Mouse (Mus musculus): ENCODE measurements around the gene Fzd10. TPM values are rescaled to one million over a fixed set of nuclear protein-coding genes. Genes with fewer than 3 reads are reported as not detected.
A peak's percentile ranks its signal among the peaks of the same experiment; 100 is the strongest.

The Fzd10 gene
- 4.9 and 6.4 TPM in 2 replicates for polyA plus RNA-seq (2015; fragmentation: Nextera tagmentation; extraction: Ambion mirVana)

DNA sequence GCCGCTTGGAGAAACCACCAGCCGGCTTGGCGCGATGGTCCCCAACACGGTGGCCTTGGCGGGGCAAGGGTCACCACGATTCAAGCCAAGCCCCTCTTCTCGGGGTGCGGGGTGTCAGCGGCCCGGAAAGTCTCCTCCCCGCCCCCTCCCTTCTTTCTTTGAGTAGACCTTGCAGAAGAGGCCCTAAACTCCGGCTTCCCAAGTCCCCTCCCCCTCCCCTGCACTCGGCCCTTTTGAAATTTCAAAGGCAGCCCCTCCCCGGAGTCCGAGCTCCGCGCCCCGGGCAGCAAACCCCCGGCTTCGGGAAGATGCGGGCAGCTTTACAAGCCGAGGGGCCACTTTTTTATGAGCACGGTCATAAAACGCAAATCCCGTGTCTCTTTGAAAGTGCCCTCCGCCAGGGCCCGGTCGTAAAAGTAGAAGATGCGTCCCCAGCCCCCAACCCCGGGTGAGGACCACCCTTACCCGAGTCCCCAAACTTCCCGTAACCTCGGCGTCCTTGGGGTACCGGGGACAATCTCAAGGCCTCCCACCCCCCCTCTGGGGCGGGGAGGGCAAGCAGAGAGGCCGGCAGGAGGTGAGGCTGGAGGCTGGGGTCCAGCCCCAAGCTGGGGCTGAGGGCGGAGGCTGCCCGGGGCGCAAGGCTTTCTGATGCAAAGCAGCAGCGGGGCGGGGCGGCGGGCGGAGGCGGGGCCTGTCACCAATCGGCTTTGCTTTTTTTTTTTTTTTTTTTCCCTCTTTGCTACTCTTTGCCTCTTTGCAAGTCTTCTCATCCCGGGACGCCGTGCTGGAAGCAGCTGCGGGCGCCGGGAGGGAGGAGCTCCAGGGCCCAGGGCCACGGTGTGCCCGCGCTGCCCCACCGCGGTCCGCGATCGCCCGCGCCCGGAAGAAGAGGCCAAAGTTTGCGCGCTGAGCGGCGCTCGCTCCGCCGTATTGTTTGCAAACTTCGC is at the start of gene Fzd10:
Gene Fzd10, plus strand, starts transcription at position 773 of the 950 bp plus-strand sequence.
- under 1% methylated on average over 61 of the region's 73 CpGs for WGBS
- peaks cover 16% of the 10 kb centered on the region; the same call in 1 of the 2 replicates for H3K27me3 ChIP-seq
- peak within 1 kb of the TSS; percentile 94 for H3K4me2 ChIP-seq
- H3K4me3 ChIP-seq, result peak within 1 kb of the TSS; percentile 78
- H3K4me1 ChIP-seq (replicated peaks), result peaks cover 84% of the 10 kb centered on the region
- peak; percentile 58 for ATAC-seq (ENCODE audit: low read depth)
- no peaks in the 10 kb centered on the region for H3K36me3 ChIP-seq
- no peaks in the 10 kb centered on the region for H3K9me3 ChIP-seq
- H3K9ac ChIP-seq, result peak within 1 kb of the TSS; percentile 78
- peak within 1 kb of the TSS; percentile 89 for H3K27ac ChIP-seq (replicated peaks)

DNA sequence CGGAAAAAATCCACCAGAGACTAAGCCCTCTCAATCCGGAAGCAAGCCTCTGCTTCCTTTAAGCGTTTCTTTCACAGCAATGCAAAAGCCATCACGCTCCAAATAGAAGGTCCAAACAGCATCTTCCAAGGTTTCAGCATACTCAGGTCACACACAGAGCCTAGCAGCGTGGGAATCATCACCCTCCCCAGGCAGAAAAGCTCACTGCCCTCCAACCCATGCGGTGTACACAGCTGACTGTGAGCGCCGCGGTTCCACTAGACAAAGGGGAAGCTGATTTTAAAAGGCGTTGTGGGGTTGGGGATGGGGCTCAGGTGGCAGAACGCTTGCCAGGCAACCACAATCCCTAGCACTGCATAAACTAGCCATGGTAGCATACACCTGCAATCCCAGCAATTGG is 49.2 kb upstream of the Fzd10 start:
- Histone ChIP-seq H3K27ac (replicated peaks) (peak overlapping the region; percentile 80), H3K9ac (peak overlapping the region; percentile 66), H3K4me2 (peak overlapping the region; percentile 54), H3K9me3 (no peaks in the 10 kb centered on the region), H3K27me3 (peaks cover 13% of the 10 kb centered on the region), H3K4me3 (peak overlapping the region; percentile 24), H3K4me1 (replicated peaks) (peaks cover 19% of the 10 kb centered on the region), H3K36me3 (no peaks in the 10 kb centered on the region)
- peak; percentile 75 for ATAC-seq (ENCODE audit: low read depth)
- WGBS, result 4% methylated on average over 11 of the region's 11 CpGs

DNA sequence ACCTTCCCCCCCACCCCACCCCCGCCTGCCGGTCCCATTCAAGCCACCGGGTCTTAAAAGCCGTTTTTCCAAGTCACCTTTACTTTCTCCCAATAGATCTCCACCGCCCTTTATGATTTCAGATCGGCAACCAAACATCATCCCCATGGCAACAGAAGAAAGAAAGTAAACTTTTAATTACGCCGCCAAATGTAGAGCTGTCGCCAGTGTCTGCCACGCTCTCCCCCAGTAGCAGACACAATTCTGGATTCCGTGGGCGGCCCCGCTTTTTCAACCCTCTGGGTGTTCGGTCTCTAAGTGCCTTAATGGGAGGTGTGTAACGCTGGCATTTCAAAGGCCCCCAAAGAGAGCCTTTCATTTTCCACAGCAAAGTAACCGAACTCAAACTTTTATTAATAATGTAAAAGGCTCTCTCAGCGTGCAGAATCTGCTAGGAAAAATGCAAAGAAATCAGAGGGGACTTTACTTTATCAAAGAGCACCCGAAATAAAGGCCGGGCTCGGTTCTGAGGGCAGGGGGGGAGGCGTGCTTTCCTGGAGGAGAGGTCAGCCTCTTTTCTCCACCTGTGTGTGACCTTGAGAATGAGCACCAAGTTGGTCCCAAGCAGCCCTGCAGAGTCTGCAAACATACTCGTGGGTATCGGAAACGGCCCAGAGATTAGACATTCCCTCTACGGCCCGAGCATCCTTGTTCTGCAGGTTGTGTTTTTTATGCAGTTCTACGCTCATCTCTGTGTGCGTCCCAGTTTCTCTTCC is 48.3 kb upstream of the Fzd10 start:
- Histone ChIP-seq H3K4me1 (replicated peaks) (peaks cover 19% of the 10 kb centered on the region), H3K27me3 (peaks cover 13% of the 10 kb centered on the region), H3K36me3 (no peaks in the 10 kb centered on the region), H3K9ac (peak overlapping the region; percentile 36; the same call in 1 of the 2 replicates), H3K9me3 (no peaks in the 10 kb centered on the region), H3K4me2 (peak overlapping the region; percentile 54), H3K4me3 (peak overlapping the region; percentile 24), H3K27ac (replicated peaks) (no peak overlapping the region)
- ATAC-seq (ENCODE audit: low read depth), result no peak
- WGBS, result 5% methylated on average over 28 of the region's 28 CpGs

DNA sequence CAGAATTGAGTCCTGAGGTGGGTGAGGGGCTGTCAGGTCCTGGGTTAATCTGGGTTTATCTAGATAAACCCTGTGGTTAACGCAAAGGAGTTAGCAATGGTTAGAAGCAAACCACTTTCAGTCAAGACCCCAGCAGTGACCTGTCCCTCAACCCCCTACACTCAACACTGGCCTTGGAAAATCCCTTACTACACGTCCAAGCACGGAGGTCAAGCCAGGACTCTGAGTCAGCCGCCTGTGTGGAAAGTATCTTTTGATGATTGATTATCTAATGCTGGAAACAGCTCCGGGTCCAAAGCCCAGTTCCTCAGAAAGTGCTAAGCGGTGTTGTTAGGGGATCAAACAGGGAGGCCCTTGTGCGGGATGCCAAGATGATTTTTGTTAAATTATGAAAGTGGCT is 42.5 kb upstream of the Fzd10 start:
- 60% methylated on average over 7 of the region's 7 CpGs for WGBS
- Histone ChIP-seq H3K27me3 (0 out of 2 replicates have a peak, but pooled peaks cover 3% of the 10 kb centered on the region), H3K9me3 (peaks cover 11% of the 10 kb centered on the region; the same call in 1 of the 2 replicates), H3K4me3 (no peak overlapping the region), H3K9ac (no peak overlapping the region), H3K27ac (replicated peaks) (no peak overlapping the region), H3K4me2 (no peak overlapping the region), H3K36me3 (no peaks in the 10 kb centered on the region), H3K4me1 (replicated peaks) (no peaks in the 10 kb centered on the region)
- no peak for ATAC-seq (ENCODE audit: low read depth)

DNA sequence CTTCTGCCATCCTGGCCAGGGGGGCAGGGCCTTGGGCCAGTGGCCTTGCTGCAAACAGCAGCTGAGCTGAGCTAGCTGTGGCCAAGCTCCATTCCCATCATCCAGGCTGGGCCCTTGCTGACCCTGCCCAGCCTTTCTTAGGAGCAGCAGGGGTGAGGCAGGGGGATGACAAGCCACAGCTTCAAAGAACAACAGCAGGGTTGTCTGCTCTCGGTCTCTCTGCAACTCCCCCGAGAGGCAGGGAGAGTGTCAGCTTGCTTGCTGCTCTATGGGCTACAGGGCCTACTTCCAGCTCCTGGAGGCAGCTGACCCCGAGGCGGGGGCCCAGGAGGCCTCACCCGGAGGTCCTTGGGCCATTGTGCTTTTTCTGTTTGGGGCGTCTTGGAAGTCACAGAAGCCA is 33.3 kb upstream of the Fzd10 start:
- Histone ChIP-seq H3K9me3 (no peaks in the 10 kb centered on the region), H3K27ac (replicated peaks) (no peak overlapping the region), H3K4me2 (no peak overlapping the region), H3K4me3 (no peak overlapping the region), H3K9ac (no peak overlapping the region), H3K4me1 (replicated peaks) (peaks cover 14% of the 10 kb centered on the region; the same call in 1 of the 2 replicates), H3K36me3 (no peaks in the 10 kb centered on the region), H3K27me3 (no peaks in the 10 kb centered on the region)
- no peak for ATAC-seq (ENCODE audit: low read depth)
- WGBS, result 9% methylated on average over 6 of the region's 6 CpGs

DNA sequence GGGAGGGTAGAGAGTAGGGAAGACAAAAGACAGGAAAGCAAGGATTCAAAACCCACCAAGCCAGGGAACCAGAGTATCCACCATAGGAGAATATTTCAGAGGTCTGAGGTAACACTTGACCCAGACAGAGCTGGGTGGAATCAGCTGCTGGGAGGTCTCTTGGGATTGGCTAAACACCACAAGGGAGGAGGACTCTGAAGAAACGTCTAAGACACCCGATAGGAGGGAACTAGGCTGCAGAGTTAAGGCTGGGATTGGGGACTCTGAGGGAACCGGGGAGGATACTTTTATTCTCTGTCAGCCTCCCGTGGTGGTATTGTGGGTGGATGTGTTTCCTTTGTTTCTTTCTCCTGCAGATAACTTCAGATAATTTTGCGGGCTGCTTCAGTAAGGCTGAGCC is 31.7 kb upstream of the Fzd10 start:
- WGBS, result 17% methylated on average over 5 of the region's 5 CpGs
- Histone ChIP-seq H3K4me3 (no peak overlapping the region), H3K27me3 (no peaks in the 10 kb centered on the region)

DNA sequence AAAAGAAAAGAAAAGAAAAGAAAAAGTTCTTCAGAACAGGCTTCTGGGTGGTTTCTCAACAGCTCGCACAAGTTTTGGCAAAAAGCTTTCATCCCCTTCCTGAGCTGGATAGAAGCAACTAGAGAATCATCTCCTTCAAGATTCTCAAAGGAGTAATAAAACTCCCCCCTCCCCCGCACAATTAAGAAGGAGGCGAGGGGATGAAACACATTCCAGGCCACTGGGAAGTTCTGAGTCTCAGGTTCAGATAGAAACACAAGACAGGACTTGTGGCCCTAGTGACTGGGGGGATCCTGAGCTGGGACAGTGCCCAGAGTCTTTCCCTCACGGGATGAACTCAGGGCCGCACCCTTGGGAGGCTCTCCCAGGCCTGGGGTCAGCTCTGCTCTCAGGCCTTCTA is 30.6 kb upstream of the Fzd10 start:
- Histone ChIP-seq H3K27ac (replicated peaks) (no peak overlapping the region), H3K4me2 (no peak overlapping the region), H3K36me3 (no peaks in the 10 kb centered on the region), H3K9me3 (peaks cover under 1% of the 10 kb centered on the region; the same call in 1 of the 2 replicates), H3K4me1 (replicated peaks) (peaks cover 14% of the 10 kb centered on the region; the same call in 1 of the 2 replicates), H3K4me3 (no peak overlapping the region), H3K9ac (no peak overlapping the region), H3K27me3 (no peaks in the 10 kb centered on the region)
- no peak for ATAC-seq (ENCODE audit: low read depth)
- WGBS, result 25% methylated on average over 5 of the region's 5 CpGs

More for the DNA sequence above, 31.7 kb upstream of the Fzd10 start:
- Histone ChIP-seq H3K4me1 (replicated peaks) (peaks cover 14% of the 10 kb centered on the region; the same call in 1 of the 2 replicates), H3K36me3 (no peaks in the 10 kb centered on the region), H3K4me2 (no peak overlapping the region), H3K9me3 (no peaks in the 10 kb centered on the region), H3K27ac (replicated peaks) (no peak overlapping the region), H3K9ac (no peak overlapping the region)
- ATAC-seq (ENCODE audit: low read depth), result no peak

DNA sequence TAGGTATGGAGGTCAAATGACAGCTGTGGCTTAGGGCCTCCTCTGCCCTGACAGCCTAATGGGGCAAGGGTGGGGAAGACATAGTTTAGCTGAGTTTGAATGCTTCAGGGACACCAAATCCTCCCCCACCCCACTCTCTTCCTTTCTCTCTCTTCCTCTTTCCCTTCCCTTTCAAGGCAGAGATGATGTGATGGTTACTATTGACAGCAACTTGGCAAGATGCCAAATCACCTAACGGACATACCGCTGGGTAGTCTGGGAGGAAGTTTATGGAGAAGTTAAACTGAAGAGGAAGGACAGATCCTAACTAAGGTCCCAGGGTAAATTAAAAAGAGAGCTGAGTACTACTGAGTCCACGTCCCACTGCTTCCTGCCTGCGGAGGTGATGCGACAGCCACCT is 29.8 kb upstream of the Fzd10 start:
- no peak overlapping the region for H3K9ac ChIP-seq
- H3K4me2 ChIP-seq, result no peak overlapping the region
- ATAC-seq (ENCODE audit: low read depth), result no peak
- H3K9me3 ChIP-seq, result peaks cover 3% of the 10 kb centered on the region; the same call in 1 of the 2 replicates
- WGBS, result 67% methylated on average over 5 of the region's 5 CpGs
- H3K27ac ChIP-seq (replicated peaks), result no peak overlapping the region
- H3K4me1 ChIP-seq (replicated peaks), result peaks cover 14% of the 10 kb centered on the region; the same call in 1 of the 2 replicates
- no peaks in the 10 kb centered on the region for H3K36me3 ChIP-seq
- H3K4me3 ChIP-seq, result no peak overlapping the region
- no peaks in the 10 kb centered on the region for H3K27me3 ChIP-seq

DNA sequence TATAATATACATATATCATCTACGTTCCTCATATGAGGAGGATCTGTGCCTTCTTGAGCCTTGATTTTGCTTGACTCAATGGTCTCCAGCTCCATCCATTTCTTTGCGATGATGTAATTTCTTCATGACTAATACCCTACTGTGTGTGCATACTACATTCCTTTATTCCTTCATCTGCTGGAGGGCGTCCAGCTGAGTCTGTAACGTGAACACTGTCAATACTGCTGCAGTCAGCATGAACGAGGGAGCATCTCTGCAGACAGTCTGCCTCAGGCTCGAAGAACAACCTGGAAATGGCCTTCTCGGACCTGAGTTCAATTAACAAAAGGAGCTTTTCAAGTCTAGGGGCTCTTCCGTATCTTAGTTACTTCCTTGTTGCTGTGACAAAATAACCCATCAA is 28.9 kb upstream of the Fzd10 start:
- Histone ChIP-seq H3K4me2 (no peak overlapping the region), H3K9me3 (peaks cover 3% of the 10 kb centered on the region; the same call in 1 of the 2 replicates), H3K4me3 (no peak overlapping the region), H3K9ac (no peak overlapping the region), H3K4me1 (replicated peaks) (peaks cover 14% of the 10 kb centered on the region; the same call in 1 of the 2 replicates), H3K36me3 (no peaks in the 10 kb centered on the region), H3K27me3 (no peaks in the 10 kb centered on the region), H3K27ac (replicated peaks) (no peak overlapping the region)
- 64% methylated on average over 8 of the region's 8 CpGs for WGBS
- ATAC-seq (ENCODE audit: low read depth), result no peak

DNA sequence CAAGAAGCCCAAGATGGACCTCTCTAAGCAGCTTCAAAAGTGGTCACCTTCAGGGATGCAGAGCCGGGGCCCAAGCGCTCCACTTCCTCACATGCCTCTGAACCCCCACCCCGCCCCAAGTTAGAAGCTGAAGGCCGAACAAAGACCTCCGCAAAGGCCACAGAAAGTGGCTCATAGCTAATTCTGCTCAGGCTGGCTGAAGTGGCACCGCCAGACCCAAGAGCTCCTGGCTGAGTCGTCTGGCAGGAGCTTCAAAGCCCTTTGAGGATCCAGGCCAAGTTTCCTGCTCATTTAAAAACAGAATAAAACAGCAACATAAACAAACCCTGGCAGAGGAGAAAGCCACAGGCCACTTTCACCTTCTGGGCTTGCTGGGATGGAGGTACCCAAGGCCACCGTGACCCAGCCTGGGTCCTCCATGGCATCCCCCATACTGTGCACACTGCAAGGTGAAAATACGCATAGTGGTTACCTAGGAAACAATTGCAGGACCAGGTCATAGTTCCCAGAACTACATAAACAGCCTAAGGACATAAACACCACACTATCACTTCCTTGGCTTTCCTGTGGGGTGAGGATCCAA is 24.6 kb upstream of the Fzd10 start:
- Histone ChIP-seq H3K27me3 (no peaks in the 10 kb centered on the region), H3K27ac (replicated peaks) (no peak overlapping the region), H3K9ac (no peak overlapping the region), H3K4me1 (replicated peaks) (peaks cover 8% of the 10 kb centered on the region), H3K36me3 (no peaks in the 10 kb centered on the region), H3K4me3 (no peak overlapping the region), H3K9me3 (peaks cover 3% of the 10 kb centered on the region; the same call in 1 of the 2 replicates), H3K4me2 (no peak overlapping the region)
- no peak for ATAC-seq (ENCODE audit: low read depth)
- 73% methylated on average over 9 of the region's 9 CpGs for WGBS

DNA sequence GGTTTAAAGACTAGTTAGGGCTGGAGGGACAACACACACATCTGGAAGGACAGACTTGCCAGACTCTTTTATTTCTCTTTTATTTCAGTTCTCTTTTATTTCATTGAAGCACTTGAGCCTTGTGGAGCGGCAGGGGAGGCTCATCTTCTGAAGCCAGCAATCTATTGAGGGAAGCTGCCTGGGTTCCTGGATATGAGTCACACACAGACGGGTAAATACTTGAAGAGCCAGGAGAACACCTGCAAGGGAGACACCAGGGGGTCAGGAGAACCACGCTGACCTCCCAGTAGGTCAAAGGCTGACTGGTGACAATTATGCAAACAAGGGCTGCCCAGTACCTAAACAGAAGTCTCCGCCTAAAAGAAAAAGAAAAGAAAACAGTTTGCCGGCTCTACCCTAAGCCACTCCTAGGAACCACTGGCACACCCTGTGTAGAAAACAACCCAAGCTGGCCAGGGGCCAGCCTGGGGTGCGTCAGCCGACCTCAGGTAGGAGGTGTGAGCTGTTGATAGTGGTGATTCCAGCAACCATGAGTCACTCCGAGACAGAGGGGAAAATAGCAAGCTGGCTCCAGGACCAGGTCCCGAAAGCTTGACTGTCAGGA is 21.5 kb upstream of the Fzd10 start:
- H3K27me3 ChIP-seq, result no peaks in the 10 kb centered on the region
- ATAC-seq (ENCODE audit: low read depth), result no peak
- WGBS, result 32% methylated on average over 9 of the region's 9 CpGs
- no peak overlapping the region for H3K4me2 ChIP-seq
- H3K9ac ChIP-seq, result no peak overlapping the region
- H3K4me3 ChIP-seq, result no peak overlapping the region
- H3K36me3 ChIP-seq, result no peaks in the 10 kb centered on the region
- no peak overlapping the region for H3K27ac ChIP-seq (replicated peaks)
- peaks cover 23% of the 10 kb centered on the region for H3K4me1 ChIP-seq (replicated peaks)
- peaks cover 3% of the 10 kb centered on the region; the same call in 1 of the 2 replicates for H3K9me3 ChIP-seq
